ENCODE assay signal across 10 mouse cellular contexts in genomic region chr2:28225906-28226305, GRCm38 (mm10). TPM values are rescaled to one million over a fixed set of nuclear protein-coding genes. Genes with fewer than 3 reads are reported as not detected.
DNase-seq lines count a peak whose midpoint lies in the region; ATAC-seq and TF ChIP-seq lines count a peak whose summit lies in the region.
"Had no signal": no experiment of that assay in that cellular context is flagged by ENCODE, and none has a peak within 500 bp of the region (broad histone marks: within the 10 kb centered on the region; RNA-seq: fewer than 3 reads in every experiment).

No protein-coding gene starts in this region.

- no peak overlapping the region for H3K4me3 ChIP-seq in hindbrain, embryonic 13.5 days
- no peak overlapping the region for H3K4me3 ChIP-seq in hindbrain, embryonic 10.5 days
- H3K4me3 ChIP-seq in limb, embryonic 12.5 days (replicated peaks), result no peak overlapping the region
- no peak overlapping the region for H3K4me3 ChIP-seq in hindbrain, embryonic 12.5 days
- H3K4me3 ChIP-seq: heart, adult 2 months; myocyte had no signal

- H3K27me3 ChIP-seq in hindbrain, embryonic 13.5 days, result no peaks in the 10 kb centered on the region
- H3K27me3 ChIP-seq in hindbrain, embryonic 10.5 days (ENCODE audit: insufficient read depth, poor library complexity, severe bottlenecking), result no peaks in the 10 kb centered on the region
- no peaks in the 10 kb centered on the region for H3K27me3 ChIP-seq in Patski
- H3K27me3 ChIP-seq in limb, embryonic 12.5 days, result no peaks in the 10 kb centered on the region
- H3K27me3 ChIP-seq in hindbrain, embryonic 12.5 days, result no peaks in the 10 kb centered on the region

- CTCF ChIA-PET in Patski (lab: Charles Lee), result interaction anchor here (1.0 to 2.2 kb wide), 5 partner anchors 12 to 32 kb away, joined by 3 to 8 read pairs (median 4); no protein-coding TSS in a partner anchor

- TF ChIP-seq CTCF in Patski (IDR thresholded peaks at IDR 0.05), result no peak

- H3K4me1 ChIP-seq in hindbrain, embryonic 13.5 days (replicated peaks), result peaks cover 45% of the 10 kb centered on the region
- peaks cover 25% of the 10 kb centered on the region for H3K4me1 ChIP-seq in hindbrain, embryonic 10.5 days (replicated peaks)
- H3K4me1 ChIP-seq in limb, embryonic 12.5 days (replicated peaks), result peaks cover 25% of the 10 kb centered on the region
- H3K4me1 ChIP-seq in hindbrain, embryonic 12.5 days, result peaks cover 21% of the 10 kb centered on the region

- peaks cover 83% of the 10 kb centered on the region for H3K36me3 ChIP-seq in hindbrain, embryonic 13.5 days
- peaks cover 74% of the 10 kb centered on the region for H3K36me3 ChIP-seq in hindbrain, embryonic 10.5 days
- peaks cover 20% of the 10 kb centered on the region for H3K36me3 ChIP-seq in limb, embryonic 12.5 days
- peaks cover 39% of the 10 kb centered on the region for H3K36me3 ChIP-seq in hindbrain, embryonic 12.5 days

- WGBS in hindbrain, embryonic 13.5 days, result 69% methylated on average over 3 of the region's 3 CpGs
- WGBS in hindbrain, embryonic 10.5 days, result 63% methylated on average over 3 of the region's 3 CpGs
- WGBS in limb, embryonic 12.5 days, result 53% methylated on average over 3 of the region's 3 CpGs
- WGBS in hindbrain, embryonic 12.5 days, result 71% methylated on average over 3 of the region's 3 CpGs

- H3K4me2 ChIP-seq in hindbrain, embryonic 13.5 days, result no peak overlapping the region
- no peak overlapping the region for H3K4me2 ChIP-seq in limb, embryonic 12.5 days
- no peak overlapping the region for H3K4me2 ChIP-seq in hindbrain, embryonic 12.5 days (replicated peaks)

- in situ Hi-C loops in Patski (cut with MboI; ENCODE audit: low pct_unique_long_range_greater_than_20kb), result no loop called here

- peak overlapping the region; percentile 35; the same call in 1 of the 2 replicates for H3K9ac ChIP-seq in hindbrain, embryonic 13.5 days
- H3K9ac ChIP-seq in limb, embryonic 12.5 days (replicated peaks), result no peak overlapping the region
- H3K9ac ChIP-seq in hindbrain, embryonic 12.5 days, result no peak overlapping the region

- POLR2A ChIA-PET in Patski (lab: Charles Lee), result interaction anchor here (1.5 kb wide), 1 partner anchor 16 kb away, joined by 6 read pairs; no protein-coding TSS in a partner anchor

- 0 out of 2 replicates have a peak overlapping the region, but pooled peaks have one; percentile 23 for H3K27ac ChIP-seq in hindbrain, embryonic 13.5 days
- no peak overlapping the region for H3K27ac ChIP-seq in hindbrain, embryonic 10.5 days
- 0 out of 2 replicates have a peak overlapping the region, but pooled peaks have one; percentile 2 for H3K27ac ChIP-seq in limb, embryonic 12.5 days
- H3K27ac ChIP-seq in hindbrain, embryonic 12.5 days, result no peak overlapping the region
- H3K27ac ChIP-seq: heart, adult 2 months had no signal

- ATAC-seq in hindbrain, embryonic 13.5 days (ENCODE audit: low FRiP score), result no peak
- peak; percentile 79 for ATAC-seq in Patski
- ATAC-seq in limb, embryonic 12.5 days (ENCODE audit: insufficient number of reproducible peaks, insufficient read depth, low FRiP score, low TSS enrichment, low read depth), result no peak
- ATAC-seq in hindbrain, embryonic 12.5 days (ENCODE audit: low FRiP score), result no peak

- H3K9me3 ChIP-seq in hindbrain, embryonic 13.5 days, result no peaks in the 10 kb centered on the region
- H3K9me3 ChIP-seq in hindbrain, embryonic 10.5 days, result no peaks in the 10 kb centered on the region
- no peaks in the 10 kb centered on the region for H3K9me3 ChIP-seq in limb, embryonic 12.5 days
- no peaks in the 10 kb centered on the region for H3K9me3 ChIP-seq in hindbrain, embryonic 12.5 days (replicated peaks)

- DNase-seq in hindbrain, embryonic 10.5 days (ENCODE audit: low spot score), result no peak
- DNase-seq in Patski (ENCODE audit: low read depth, low spot score), result no peak
- peak; percentile 50 to 75 for DNase-seq in frontal cortex, postnatal 10 days (ENCODE audit: low spot score in 2 of 2)
- DNase-seq in yolk sac, embryonic 10.5 days (ENCODE audit: low spot score), result no peak
- DNase-seq in thymus, postnatal 25 days, result no peak
- DNase-seq: heart, adult 2 months had no signal

RNA-seq across cellular contexts. Expression of gene Olfm1, which starts 33.1 kb away (rescaled TPM):
- 267 and 274 TPM in 2 replicates for polyA plus RNA-seq in hindbrain, embryonic 13.5 days (2015; fragmentation: Nextera tagmentation; extraction: Ambion mirVana)
- polyA plus RNA-seq in hindbrain, embryonic 10.5 days (2016; fragmentation: Nextera tagmentation; extraction: Ambion mirVana), result 46.9 and 113 TPM in 2 replicates
- polyA plus RNA-seq in Patski (2021), result 141 TPM
- 15.0 and 15.5 TPM in 2 replicates for polyA plus RNA-seq in limb, embryonic 12.5 days (2016; fragmentation: Nextera tagmentation; extraction: Ambion mirVana)
- polyA plus RNA-seq in hindbrain, embryonic 12.5 days (2016; fragmentation: Nextera tagmentation; extraction: Ambion mirVana), result 189 and 191 TPM in 2 replicates

Comparison
In these comparisons a context has a peak if more than half of its experiments do, and no peak if none do; other contexts are left out.
1. H3K27ac ChIP-seq: peak in hindbrain, embryonic 13.5 days (single experiment) and limb, embryonic 12.5 days (single experiment); none in hindbrain, embryonic 10.5 days (single experiment) and hindbrain, embryonic 12.5 days (single experiment).
2. DNase-seq: peak in frontal cortex, postnatal 10 days (2 of 2); none in hindbrain, embryonic 10.5 days (single experiment), Patski (single experiment), yolk sac, embryonic 10.5 days (single experiment) and thymus, postnatal 25 days (single experiment).